Mouse (Mus musculus) mesoderm, embryonic 11.5 days (tissue): ENCODE results near the gene Gstm2.

Experiments
- DNase-seq: peaks from one replicate; pipeline ENCODE4 v3.0.0-alpha.2; 2012; ENCODE audit warnings: low read depth, low spot score

Gstm2 gene

GRCm38 (mm10) chr3:107943239-107943990 is 42.8 kb downstream of the Gstm2 start, which contains the start of gene Gstm6:
TSS of gene Gstm6 (minus strand) at chr3:107943749.
- DNase-seq, result peak; percentile 12

GRCm38 (mm10) chr3:107941261-107941660 is 45.0 kb downstream of the Gstm2 start:
- no peak for DNase-seq

- no peak for DNase-seq
These were observed 45.7 kb downstream of the Gstm2 start for GRCm38 (mm10) chr3:107940524-107940923.

GRCm38 (mm10) chr3:107939830-107940229 is 46.4 kb downstream of the Gstm2 start:
- DNase-seq, result no peak

GRCm38 (mm10) chr3:107939403-107939802 is 46.9 kb downstream of the Gstm2 start:
- DNase-seq, result peak; percentile 59

- no peak for DNase-seq
These were observed 50.4 kb downstream of the Gstm2 start for GRCm38 (mm10) chr3:107935888-107936287.

- DNase-seq, result no peak
These were observed 51.0 kb downstream of the Gstm2 start for GRCm38 (mm10) chr3:107935268-107935667.

- DNase-seq, result no peak
These were observed 54.1 kb downstream of the Gstm2 start for GRCm38 (mm10) chr3:107932128-107932527.
